Mouse (Mus musculus) T-cell, adult 2 months (primary cell): ENCODE data around the gene Scg5.

Experiments
- DNase-seq: peaks from one replicate; pipeline ENCODE4 v3.0.0; 2022; ENCODE audit warnings: low spot score

The Scg5 gene

GRCm38 (mm10) chr2:113806851-113807577 lies 21.9 kb downstream of the Scg5 start:
- no peak for DNase-seq

GRCm38 (mm10) chr2:113805765-113806164 lies 23.2 kb downstream of the Scg5 start:
- no peak for DNase-seq

- DNase-seq, result no peak
Observed at GRCm38 (mm10) chr2:113803753-113804152, 25.2 kb downstream of the Scg5 start.

DNA sequence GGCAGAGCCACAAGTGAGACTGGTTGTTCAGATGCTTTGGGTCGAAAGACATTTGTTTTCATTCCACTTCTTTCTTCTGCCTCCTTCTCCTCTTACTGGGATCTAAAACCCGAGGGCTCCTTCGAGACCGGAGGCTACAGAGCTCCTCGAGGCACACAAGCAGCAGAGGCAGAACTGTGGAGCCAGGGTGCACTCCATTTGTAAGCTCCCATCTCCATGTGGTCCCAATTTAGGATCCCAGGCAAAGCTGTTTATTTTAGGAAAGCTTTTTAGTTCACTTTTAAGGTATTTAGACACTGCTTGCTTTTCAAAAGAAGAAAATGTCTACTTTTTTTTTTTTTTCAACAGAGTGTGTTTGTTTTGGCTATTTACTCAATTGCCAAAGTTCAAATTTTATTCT lies 28.1 kb downstream of the Scg5 start:
- no peak for DNase-seq

DNA sequence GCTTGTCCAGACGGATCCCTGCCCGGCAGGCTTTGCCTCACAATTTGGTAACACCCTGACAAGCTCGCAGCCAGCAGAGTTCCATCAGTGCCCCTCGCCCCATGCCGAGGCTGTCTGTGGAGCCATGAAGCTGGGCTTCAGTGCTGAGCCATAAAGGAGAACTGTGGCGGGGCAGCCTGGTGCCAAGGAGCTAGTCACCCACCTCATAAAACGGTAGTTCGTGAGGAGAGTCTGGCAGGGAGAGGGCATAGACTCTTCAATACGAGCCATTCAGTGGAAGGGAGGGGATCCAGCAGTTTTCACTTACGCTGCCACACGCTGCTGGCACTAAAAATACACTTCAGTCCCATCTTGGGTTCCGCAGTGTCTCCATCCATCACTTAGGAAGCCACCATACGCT lies 30.3 kb downstream of the Scg5 start:
- no peak for DNase-seq

- DNase-seq, result no peak
Observed at GRCm38 (mm10) chr2:113795186-113795585, 33.7 kb downstream of the Scg5 start.

GRCm38 (mm10) chr2:113793521-113793920 lies 35.4 kb downstream of the Scg5 start:
- no peak for DNase-seq

DNA sequence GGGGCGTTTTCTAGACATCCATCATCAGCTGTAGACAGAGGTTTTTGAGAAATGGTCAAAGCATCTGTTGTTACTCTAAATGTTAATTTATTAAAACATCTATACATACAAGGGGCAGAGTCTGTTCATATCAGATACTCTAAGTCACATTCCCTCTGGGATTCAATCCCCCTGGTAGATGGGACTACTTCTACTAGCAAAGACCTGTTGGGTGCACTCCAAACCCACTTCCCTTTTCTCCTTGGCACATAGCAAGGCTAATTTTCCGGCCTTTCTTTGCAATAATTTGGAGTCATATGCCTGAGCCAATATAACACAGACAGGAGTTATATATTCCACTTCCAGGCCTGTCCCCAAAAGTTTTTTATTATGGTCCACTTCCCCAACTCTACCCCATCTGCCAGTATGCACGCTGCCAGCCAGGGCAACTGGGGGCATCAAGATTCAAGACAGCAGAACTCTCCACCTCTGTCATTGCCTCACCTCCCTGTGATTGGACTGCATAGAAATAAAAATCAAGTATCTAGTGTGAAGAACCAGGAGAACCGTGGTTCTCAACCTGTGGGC lies 40.0 kb downstream of the Scg5 start:
- DNase-seq, result no peak

GRCm38 (mm10) chr2:113787882-113788281 lies 41.0 kb downstream of the Scg5 start:
- DNase-seq, result no peak

- no peak for DNase-seq
Observed at GRCm38 (mm10) chr2:113784851-113785250, 44.1 kb downstream of the Scg5 start.

- DNase-seq, result no peak
Observed at GRCm38 (mm10) chr2:113781521-113781920, 47.4 kb downstream of the Scg5 start.

- no peak for DNase-seq
Observed at GRCm38 (mm10) chr2:113781107-113781506, 47.8 kb downstream of the Scg5 start.

GRCm38 (mm10) chr2:113779336-113779735 lies 49.6 kb downstream of the Scg5 start:
- DNase-seq, result no peak

DNA sequence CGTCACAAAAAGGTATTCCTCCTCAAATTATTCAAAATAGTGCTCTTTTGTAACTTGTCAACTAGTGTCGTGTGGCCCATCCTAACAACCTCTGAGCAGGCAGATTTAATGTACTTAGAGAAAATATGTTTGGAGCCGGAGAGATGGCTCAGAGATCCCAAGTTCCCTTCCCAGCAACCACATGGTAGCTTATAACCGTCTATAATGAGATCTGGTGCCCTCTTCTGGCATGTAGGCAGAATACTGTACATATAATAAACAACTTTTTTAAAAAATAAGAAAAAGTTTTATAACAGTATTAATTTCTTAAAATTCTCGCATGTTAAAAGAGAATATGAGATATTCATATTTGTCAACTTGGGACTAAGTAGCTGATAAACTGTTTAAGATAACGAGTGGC lies 50.9 kb downstream of the Scg5 start:
- DNase-seq, result no peak

DNA sequence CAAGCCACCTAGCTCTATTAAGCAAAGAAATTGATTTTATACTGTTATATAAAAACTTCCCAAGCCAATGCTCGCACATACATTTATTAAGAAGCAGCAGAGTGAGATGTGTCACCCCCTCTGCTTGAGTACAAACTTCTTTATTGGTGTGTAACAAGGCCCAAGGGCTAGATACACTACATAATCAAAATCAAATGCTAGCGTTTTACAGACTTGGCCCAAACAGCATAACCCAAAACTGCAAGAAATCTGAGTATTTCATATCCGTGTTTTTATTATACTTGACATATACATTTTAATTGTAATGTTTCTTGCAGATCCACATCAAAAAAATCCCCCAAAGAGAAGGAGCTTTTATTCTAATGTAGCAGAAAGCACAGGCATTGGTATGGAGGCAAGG lies 52.6 kb downstream of the Scg5 start:
- DNase-seq, result no peak

DNA sequence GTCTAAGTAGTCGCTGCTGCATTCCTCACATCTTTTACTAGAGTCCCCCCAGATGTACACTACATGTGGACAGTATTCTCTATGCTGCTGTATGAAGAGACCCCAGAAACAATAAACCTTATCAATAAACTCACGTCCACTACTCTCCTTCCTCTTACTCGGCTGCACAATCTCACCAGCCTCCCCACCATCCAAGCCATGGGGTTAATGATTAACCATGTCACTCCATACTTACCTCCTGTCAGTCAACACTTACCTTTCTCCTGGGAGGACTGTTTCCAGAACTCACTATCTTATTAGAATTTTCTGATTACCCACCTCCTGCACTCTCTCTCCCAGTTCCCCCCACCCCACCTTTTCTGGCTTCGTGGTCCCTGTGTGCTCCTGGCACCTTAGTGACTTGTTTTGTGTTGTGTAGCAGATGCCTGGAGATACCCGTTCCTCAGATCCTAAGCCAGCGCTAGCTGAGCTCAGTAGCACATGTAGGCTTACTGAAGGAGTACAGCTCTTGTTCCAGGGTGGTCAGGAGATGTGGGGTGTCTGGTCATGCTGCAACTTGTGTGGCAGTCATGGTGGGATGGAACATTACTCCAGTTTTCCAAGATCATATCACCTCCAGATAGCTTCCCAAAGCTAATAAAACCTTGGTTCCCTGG lies 54.6 kb downstream of the Scg5 start:
- no peak for DNase-seq

- no peak for DNase-seq
Observed at GRCm38 (mm10) chr2:113768541-113769303, 60.2 kb downstream of the Scg5 start.

DNA sequence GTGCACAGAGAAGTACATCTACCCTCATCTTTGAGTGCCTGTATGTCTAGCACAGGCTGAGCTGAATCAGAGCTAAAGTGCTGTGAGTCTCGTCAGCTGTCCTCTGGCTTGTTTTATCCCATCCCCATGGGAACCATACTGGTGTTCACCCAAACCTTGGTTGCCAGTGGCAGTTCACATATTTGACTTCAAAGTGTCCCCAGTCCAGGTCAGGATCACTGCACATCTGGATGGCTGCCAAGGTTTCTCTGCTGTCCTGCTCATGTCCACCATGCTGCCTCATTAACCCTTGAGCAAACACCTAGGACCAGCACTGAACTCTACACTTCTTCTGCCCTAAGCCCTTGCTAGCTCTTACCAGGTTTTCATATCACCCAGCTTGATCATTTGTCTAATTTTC lies 63.0 kb downstream of the Scg5 start:
- no peak for DNase-seq

DNA sequence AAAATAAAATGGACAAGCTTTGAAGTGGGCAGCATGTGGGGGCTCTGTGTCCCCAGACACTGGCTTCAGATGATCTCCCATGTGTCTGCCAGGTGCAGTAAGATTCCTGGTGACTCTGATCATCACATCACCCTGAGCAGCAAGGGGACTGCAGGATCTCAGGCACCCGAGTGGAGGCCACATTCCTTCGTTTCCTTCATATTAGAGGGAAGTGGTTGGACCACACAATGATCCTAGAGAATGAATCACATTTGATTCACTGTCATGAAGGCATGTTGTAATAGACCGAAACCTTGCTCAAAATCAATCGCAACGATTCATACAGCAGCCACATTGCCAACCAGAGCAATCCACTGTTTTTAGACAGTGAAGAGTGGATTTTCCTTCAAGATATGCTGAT lies 64.0 kb downstream of the Scg5 start:
- DNase-seq, result no peak

DNA sequence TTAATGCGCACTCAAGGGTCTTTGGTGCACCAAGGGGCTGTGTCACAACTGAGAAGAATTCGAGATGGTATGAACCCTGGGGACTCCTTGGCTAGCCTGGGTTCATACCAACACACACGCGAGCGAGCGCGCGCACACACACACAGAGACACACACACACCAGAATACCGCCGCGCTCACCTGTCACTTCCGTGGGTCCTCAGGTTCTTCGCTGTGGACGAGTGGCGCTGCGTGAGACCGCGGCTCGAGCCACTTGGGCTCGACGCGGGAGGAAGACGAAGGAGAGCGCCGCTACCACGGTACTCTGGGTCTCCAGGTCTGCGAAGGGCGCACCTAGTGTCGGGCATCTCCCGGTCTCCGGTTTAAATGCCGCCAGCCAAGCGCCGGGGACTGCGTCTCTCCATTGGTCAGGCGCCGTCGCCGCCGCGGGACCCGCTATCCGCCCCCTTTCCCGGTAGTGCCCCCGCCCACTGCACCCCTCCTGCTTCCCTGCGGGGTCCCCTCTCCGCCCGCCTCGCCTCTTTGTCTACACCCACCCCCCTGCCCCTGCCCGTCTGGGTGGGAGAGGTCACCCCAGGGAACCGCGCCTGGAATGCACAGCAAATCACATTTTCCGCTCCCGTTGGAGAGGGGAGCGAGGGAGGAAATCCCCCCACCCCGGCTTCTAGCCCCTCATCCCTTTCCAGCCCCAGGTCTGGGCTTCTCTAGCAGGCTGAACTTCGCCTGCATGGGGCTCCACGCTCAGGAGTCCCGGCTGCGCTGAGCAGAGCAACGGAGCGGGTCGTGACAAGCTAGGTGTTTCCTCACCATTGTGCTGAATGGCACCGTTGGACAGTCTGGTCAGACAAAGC lies 70.4 kb downstream of the Scg5 start, which contains the start of gene Grem1:
Gene Grem1, minus strand, starts transcription at position 336 of the 851 bp plus-strand sequence.
- no peak for DNase-seq

- no peak for DNase-seq
Observed at GRCm38 (mm10) chr2:113757525-113758310, 71.2 kb downstream of the Scg5 start.
